Mouse (Mus musculus) MN1 (cell line): ENCODE measurements around the gene P2rx5.
A peak's percentile ranks its signal among the peaks of the same experiment; 100 is the strongest.

Experiments used
- DNase-seq: peaks from one replicate; pipeline ENCODE4 v3.0.0-alpha.2; 2016; ENCODE audit warnings: low spot score

The P2rx5 gene

GRCm38 (mm10) chr11:73159957-73160810 lies at the start of gene P2rx5:
Gene P2rx5, plus strand, starts transcription at chr11:73160421.
- DNase-seq: no peak

GRCm38 (mm10) chr11:73111414-73111813 lies 48.8 kb upstream of the P2rx5 start:
- no peak for DNase-seq

- no peak for DNase-seq
These were observed 33.7 kb upstream of the P2rx5 start for GRCm38 (mm10) chr11:73126495-73126894.

GRCm38 (mm10) chr11:73131020-73131419 lies 29.2 kb upstream of the P2rx5 start:
- no peak for DNase-seq

GRCm38 (mm10) chr11:73132999-73133398 lies 27.2 kb upstream of the P2rx5 start:
- no peak for DNase-seq

- no peak for DNase-seq
These were observed 26.0 kb upstream of the P2rx5 start for GRCm38 (mm10) chr11:73134222-73134621.

GRCm38 (mm10) chr11:73136587-73136986 lies 23.6 kb upstream of the P2rx5 start:
- DNase-seq: no peak

- no peak for DNase-seq
These were observed 23.1 kb upstream of the P2rx5 start for GRCm38 (mm10) chr11:73137116-73137515.

GRCm38 (mm10) chr11:73137591-73138501 lies 22.4 kb upstream of the P2rx5 start, which contains the start of gene Haspin:
Gene Haspin, minus strand, starts transcription at chr11:73138294.
- peak; percentile 89 for DNase-seq

- no peak for DNase-seq
These were observed 15.9 kb upstream of the P2rx5 start for GRCm38 (mm10) chr11:73144261-73144681.

- DNase-seq: no peak
These were observed 13.9 kb upstream of the P2rx5 start for GRCm38 (mm10) chr11:73146026-73146974.

GRCm38 (mm10) chr11:73146975-73147365 lies 13.3 kb upstream of the P2rx5 start:
- no peak for DNase-seq

GRCm38 (mm10) chr11:73148209-73148608 lies 12.0 kb upstream of the P2rx5 start:
- no peak for DNase-seq

- no peak for DNase-seq
These were observed 5.2 kb upstream of the P2rx5 start for GRCm38 (mm10) chr11:73155071-73155470.

GRCm38 (mm10) chr11:73160811-73161200 lies 585 bp downstream of the P2rx5 start:
- DNase-seq: no peak

- DNase-seq: no peak
These were observed 1.4 kb downstream of the P2rx5 start for GRCm38 (mm10) chr11:73161616-73162015.

GRCm38 (mm10) chr11:73162284-73162683 lies 2.1 kb downstream of the P2rx5 start:
- no peak for DNase-seq

- DNase-seq: no peak
These were observed 7.8 kb downstream of the P2rx5 start for GRCm38 (mm10) chr11:73168071-73168470.

- DNase-seq: no peak
These were observed 8.4 kb downstream of the P2rx5 start for GRCm38 (mm10) chr11:73168576-73168975.

GRCm38 (mm10) chr11:73169231-73169630 lies 9.0 kb downstream of the P2rx5 start:
- peak; percentile 29 for DNase-seq

- DNase-seq: no peak
These were observed 12.0 kb downstream of the P2rx5 start for GRCm38 (mm10) chr11:73172186-73172585.

GRCm38 (mm10) chr11:73175612-73176011 lies 15.4 kb downstream of the P2rx5 start:
- DNase-seq: peak; percentile 30
